Mouse (Mus musculus) adrenal gland, adult 8-10 months (tissue): ENCODE results near the gene Prrt3. TPM values are rescaled to one million over a fixed set of nuclear protein-coding genes. Genes with fewer than 3 reads are reported as not detected.

Experiments used
- DNase-seq: peaks from one replicate; pipeline ENCODE4 v3.0.0; 2022
- total RNA-seq, 4 experiments: library from RNA; stranded (reverse); gene quantifications; 2 replicates each; pipeline ENCODE4 v1.2.4; 2022

The Prrt3 gene
- total RNA-seq: under 1 TPM; 0.20 to 0.40 (median 0.31) TPM

GRCm38 (mm10) chr6:113501388-113502084 is at the start of gene Prrt3:
Gene Prrt3, minus strand, starts transcription at chr6:113501931.
- no peak for DNase-seq

GRCm38 (mm10) chr6:113543906-113544481 is 42.3 kb upstream of the Prrt3 start:
- DNase-seq: no peak

GRCm38 (mm10) chr6:113541610-113542009 is 39.9 kb upstream of the Prrt3 start:
- no peak for DNase-seq

DNA sequence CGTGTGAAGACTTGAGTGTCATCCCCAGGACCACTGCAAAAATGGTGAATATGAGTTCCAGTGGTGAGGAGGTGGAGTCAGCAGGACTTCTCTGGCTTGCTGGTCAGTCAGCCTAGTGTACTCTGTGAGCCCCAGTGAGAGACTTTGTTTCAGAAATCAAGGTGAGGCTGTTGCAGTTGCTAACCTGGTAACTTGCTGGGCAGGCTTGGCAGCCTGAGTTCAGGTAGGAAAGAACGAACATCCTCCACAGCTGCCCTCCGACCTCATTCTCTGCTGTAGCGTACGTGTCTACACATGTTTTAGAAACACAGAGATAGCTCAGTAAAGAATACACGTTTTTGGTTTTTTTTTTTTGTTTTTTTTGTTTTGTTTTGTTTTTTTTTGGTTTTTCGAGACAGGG is 33.2 kb upstream of the Prrt3 start:
- no peak for DNase-seq

- no peak for DNase-seq
Measured at GRCm38 (mm10) chr6:113531840-113532404, 30.2 kb upstream of the Prrt3 start.

- DNase-seq: peak; percentile 83
Measured at GRCm38 (mm10) chr6:113530932-113531839, 29.5 kb upstream of the Prrt3 start, which contains the start of the genes Emc3 and Fancd2. Gene Emc3, minus strand, starts transcription at chr6:113531652. Gene Fancd2, plus strand, starts transcription at chr6:113531682.

- DNase-seq: no peak
Measured at GRCm38 (mm10) chr6:113523420-113523819, 21.7 kb upstream of the Prrt3 start.

GRCm38 (mm10) chr6:113522310-113522709 is 20.6 kb upstream of the Prrt3 start:
- DNase-seq: no peak

DNA sequence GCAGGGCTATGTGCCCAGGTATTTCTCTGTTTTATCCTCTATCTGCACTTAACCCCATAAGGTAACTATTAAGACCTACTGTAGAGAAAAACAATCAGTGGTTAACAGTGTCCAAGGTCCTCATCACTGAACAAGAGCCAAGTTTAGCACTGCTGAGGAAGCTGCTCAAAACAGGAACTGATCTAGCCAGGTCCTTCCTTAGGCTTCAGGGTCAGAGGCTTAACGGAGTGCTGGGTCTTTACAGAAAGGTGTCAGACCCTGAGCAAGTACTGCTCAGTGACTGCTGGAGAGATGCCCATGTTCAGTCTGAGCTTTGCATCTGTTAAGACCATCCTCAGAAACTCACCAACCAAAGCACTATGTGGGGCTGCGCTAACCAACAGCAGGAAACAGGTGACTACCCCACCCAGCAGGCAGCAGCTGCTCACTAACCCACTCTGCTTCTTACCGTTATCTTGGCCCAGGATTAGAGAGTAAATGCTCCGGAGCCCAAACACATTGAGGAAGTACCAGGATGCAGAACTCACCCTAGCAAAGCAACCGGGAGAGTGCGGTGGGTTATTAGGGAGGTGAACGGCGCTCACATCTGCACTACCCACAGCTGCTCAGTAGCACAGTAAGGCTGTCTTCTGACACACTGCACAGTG is 15.8 kb upstream of the Prrt3 start:
- no peak for DNase-seq

- DNase-seq: no peak
Measured at GRCm38 (mm10) chr6:113514600-113514999, 12.9 kb upstream of the Prrt3 start.

DNA sequence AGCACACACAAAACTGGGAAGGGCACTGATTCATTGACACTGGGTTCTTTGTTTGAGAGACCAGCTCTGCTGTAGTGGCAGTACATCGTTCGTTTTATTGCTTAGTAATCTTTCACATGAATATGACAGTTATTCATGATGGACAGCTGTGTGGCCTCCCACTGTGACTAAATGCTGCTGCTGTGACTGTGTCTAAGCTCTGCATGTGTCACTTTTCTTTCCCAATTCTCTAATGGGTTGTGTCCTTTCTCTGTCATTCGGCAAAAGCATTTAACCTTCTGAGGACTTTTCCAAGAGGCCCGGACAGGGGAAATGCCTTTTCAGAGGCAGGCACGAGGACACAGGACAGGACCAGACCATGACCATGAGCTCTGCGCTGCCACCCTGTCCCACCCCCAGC is 12.2 kb upstream of the Prrt3 start:
- DNase-seq: no peak

- DNase-seq: no peak
Measured at GRCm38 (mm10) chr6:113508947-113509280, 7.2 kb upstream of the Prrt3 start.

GRCm38 (mm10) chr6:113508272-113508946 is 6.7 kb upstream of the Prrt3 start:
- no peak for DNase-seq

DNA sequence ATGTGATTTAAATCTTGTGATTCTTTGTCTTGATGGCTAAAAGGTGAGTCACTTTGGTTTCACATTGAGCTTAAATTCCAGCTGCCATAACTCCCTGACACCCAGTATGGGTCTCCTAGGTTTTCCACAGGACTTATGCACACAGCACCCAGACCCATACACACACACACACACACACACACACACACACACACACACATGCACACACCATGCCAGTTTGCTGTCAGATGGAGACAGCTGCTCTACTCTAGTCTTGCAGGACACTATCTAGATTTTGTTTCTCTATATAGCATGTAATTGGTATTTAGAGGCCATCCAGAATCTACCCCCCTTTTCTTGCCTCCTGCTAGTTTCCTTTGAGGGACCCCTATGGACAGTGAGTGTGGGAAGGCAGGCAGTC is 5.4 kb upstream of the Prrt3 start:
- DNase-seq: no peak

DNA sequence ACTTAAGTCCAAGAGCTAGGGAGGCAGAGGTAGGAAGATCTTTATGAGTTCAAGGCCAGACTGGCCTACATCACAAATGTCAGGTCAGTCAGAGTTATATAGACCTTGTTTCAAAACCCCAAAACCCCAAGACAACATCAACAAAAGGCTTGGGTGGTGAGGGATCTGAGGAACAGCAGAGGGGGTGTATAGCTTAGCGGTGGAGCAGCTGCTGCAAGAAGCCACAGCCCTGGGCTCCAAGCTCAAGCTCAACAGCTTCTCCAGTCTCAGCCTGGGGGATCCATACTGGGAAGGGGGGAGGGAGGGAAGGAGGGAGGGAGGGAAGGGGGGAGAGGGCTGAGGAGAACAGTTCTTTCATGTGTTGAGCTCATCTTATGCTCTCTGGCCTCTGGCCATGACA is 4.0 kb upstream of the Prrt3 start:
- no peak for DNase-seq

- DNase-seq: no peak
Measured at GRCm38 (mm10) chr6:113502801-113503200, 1.1 kb upstream of the Prrt3 start.

DNA sequence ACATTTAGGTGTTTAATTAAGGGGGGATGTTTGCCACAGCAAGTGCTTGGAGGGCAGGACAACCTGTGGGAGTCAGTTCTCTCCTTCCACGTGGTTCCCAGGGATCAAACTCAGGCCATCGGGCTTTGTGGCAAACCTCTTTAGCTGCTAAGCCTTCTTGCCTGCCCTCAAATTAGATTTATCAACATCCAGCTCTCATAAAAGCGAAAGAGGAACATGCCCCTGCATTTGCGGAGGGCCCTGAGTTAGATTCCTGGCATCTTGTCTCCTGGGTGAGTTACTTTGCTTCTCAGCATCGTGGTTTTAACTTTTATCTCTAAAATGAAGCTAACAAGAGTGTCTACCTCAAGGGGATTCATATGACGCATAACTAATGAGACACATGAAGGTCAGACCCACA is 2.4 kb downstream of the Prrt3 start:
- DNase-seq: no peak

DNA sequence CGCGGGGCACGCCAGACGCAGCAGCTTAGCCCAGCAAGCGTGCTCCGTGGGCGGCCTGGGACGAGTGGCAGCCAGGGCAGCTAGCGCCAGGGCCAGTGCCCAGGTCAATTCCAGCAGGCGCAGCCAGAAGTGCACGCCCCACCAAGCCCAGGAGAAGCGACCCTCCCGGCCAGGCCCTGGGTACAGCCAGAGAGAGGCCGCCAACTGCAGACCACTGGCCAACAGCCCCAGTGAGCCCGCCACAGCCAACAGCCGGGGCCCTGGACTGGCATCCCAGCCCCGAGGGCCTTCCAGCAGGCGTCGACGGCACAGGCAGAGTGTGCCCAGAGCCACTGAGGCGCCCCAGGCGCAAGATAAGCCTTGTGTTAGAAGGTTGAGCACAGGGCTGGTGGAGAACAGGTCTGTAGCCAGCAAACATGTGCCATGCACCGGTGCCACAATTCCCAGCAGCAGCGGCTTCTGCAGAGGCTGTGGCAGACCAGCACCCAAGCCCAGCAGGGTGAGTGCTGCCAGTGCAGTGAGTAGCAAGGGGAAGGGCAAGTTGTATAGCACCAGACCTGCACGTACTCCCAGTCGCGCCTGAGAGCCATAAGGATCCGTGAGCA is 6.6 kb downstream of the Prrt3 start:
- DNase-seq: no peak

GRCm38 (mm10) chr6:113494258-113494788 is 7.4 kb downstream of the Prrt3 start:
- peak; percentile 53 for DNase-seq

DNA sequence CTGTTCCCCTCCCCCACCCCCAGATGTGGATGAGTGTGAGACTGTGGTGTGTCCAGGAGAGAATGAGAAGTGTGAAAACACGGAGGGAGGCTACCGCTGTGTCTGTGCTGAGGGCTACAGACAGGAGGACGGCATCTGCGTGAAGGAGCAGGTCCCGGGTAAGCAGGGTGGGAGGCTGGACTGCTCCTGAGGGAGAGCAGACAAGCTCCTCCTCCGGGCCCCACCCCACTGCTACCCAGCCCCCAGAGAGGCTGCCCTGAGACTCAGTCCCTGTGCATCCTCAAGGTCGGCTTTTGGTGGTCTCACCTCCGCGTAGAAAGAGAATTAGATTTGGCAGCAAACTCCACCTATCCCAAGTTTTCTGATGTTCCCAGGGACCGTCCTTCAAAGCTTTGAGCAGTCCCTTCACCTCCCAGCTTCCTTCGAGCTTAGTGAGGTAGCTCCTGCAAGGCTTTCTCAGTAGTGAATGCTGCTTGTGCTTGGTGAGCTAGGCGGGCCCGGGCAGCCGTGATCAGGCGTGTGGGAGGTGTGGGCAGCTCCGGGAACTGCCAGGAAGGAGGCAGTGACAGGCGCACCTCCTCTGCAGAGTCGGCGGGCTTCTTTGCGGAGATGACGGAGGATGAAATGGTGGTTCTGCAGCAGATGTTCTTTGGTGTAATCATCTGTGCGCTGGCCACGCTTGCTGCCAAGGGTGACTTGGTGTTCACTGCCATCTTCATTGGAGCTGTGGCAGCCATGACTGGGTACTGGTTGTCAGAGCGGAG is 9.4 kb downstream of the Prrt3 start:
- DNase-seq: no peak
